Mouse (Mus musculus): ENCODE results near the gene Rgs14. TPM values are rescaled to one million over a fixed set of nuclear protein-coding genes. Genes with fewer than 3 reads are reported as not detected.

The Rgs14 gene
- polyA plus RNA-seq (2012) = 0.03 TPM in 1 of 2 replicates, not detected in the other

GRCm38 (mm10) chr13:55369531-55370114 lies at the start of gene Rgs14:
Rgs14 (plus strand) TSS chr13:55369732.
- Histone ChIP-seq H3K4me3 (replicated peaks) (peak within 1 kb of the TSS; percentile 61), H3K36me3 (ENCODE audit: control insufficient read depth) (no peaks in the 10 kb centered on the region), H3K27me3 (ENCODE audit: control insufficient read depth) (peaks cover 29% of the 10 kb centered on the region), H3K4me1 (ENCODE audit: control insufficient read depth) (peaks cover 51% of the 10 kb centered on the region), H3K9me3 (ENCODE audit: control insufficient read depth, low read length) (no peaks in the 10 kb centered on the region)
- TF ChIP-seq TAL1 (IDR thresholded peaks at IDR 0.05; ENCODE audit: low read length) = no peak
- no peak for TF ChIP-seq GATA1 (IDR thresholded peaks at IDR 0.05; ENCODE audit: low read length)

GRCm38 (mm10) chr13:55319931-55320533 lies 49.5 kb upstream of the Rgs14 start, which contains the start of gene Prelid1:
Prelid1 (plus strand) TSS chr13:55320500.
- no peaks in the 10 kb centered on the region for H3K9me3 ChIP-seq (ENCODE audit: control insufficient read depth, low read length)
- peak within 1 kb of the TSS; percentile 88 for H3K4me3 ChIP-seq (replicated peaks)
- H3K4me1 ChIP-seq (ENCODE audit: control insufficient read depth) = peaks cover 47% of the 10 kb centered on the region
- TF ChIP-seq TAL1 (IDR thresholded peaks at IDR 0.05; ENCODE audit: low read length) (no peak), GATA1 (IDR thresholded peaks at IDR 0.05; ENCODE audit: low read length) (no peak)
- peaks cover 82% of the 10 kb centered on the region for H3K36me3 ChIP-seq (ENCODE audit: control insufficient read depth)
- no peaks in the 10 kb centered on the region for H3K27me3 ChIP-seq (ENCODE audit: control insufficient read depth)

- Histone ChIP-seq H3K27me3 (ENCODE audit: control insufficient read depth) (no peaks in the 10 kb centered on the region), H3K36me3 (ENCODE audit: control insufficient read depth) (peaks cover 84% of the 10 kb centered on the region), H3K9me3 (ENCODE audit: control insufficient read depth, low read length) (no peaks in the 10 kb centered on the region), H3K4me3 (replicated peaks) (peak within 1 kb of the TSS; percentile 88), H3K4me1 (ENCODE audit: control insufficient read depth) (peaks cover 61% of the 10 kb centered on the region)
- TF ChIP-seq GATA1 (IDR thresholded peaks at IDR 0.05; ENCODE audit: low read length) = no peak
- no peak for TF ChIP-seq TAL1 (IDR thresholded peaks at IDR 0.05; ENCODE audit: low read length)
Observed at GRCm38 (mm10) chr13:55321434-55322129, 48.0 kb upstream of the Rgs14 start, which contains the start of gene Rab24. Rab24 (minus strand) TSS chr13:55321946.

GRCm38 (mm10) chr13:55322130-55322825 lies 47.3 kb upstream of the Rgs14 start:
- H3K27me3 ChIP-seq (ENCODE audit: control insufficient read depth) = no peaks in the 10 kb centered on the region
- H3K36me3 ChIP-seq (ENCODE audit: control insufficient read depth) = peaks cover 84% of the 10 kb centered on the region
- no peaks in the 10 kb centered on the region for H3K9me3 ChIP-seq (ENCODE audit: control insufficient read depth, low read length)
- H3K4me3 ChIP-seq (replicated peaks) = peak overlapping the region; percentile 88
- TF ChIP-seq TAL1 (IDR thresholded peaks at IDR 0.05; ENCODE audit: low read length) = no peak
- TF ChIP-seq GATA1 (IDR thresholded peaks at IDR 0.05; ENCODE audit: low read length) = no peak
- H3K4me1 ChIP-seq (ENCODE audit: control insufficient read depth) = peaks cover 67% of the 10 kb centered on the region

GRCm38 (mm10) chr13:55325596-55325995 lies 43.9 kb upstream of the Rgs14 start:
- H3K36me3 ChIP-seq (ENCODE audit: control insufficient read depth) = peaks cover 71% of the 10 kb centered on the region
- H3K9me3 ChIP-seq (ENCODE audit: control insufficient read depth, low read length) = no peaks in the 10 kb centered on the region
- peak overlapping the region; percentile 8 for H3K4me3 ChIP-seq (replicated peaks)
- H3K27me3 ChIP-seq (ENCODE audit: control insufficient read depth) = no peaks in the 10 kb centered on the region
- H3K4me1 ChIP-seq (ENCODE audit: control insufficient read depth) = peaks cover 86% of the 10 kb centered on the region
- no peak for TF ChIP-seq TAL1 (IDR thresholded peaks at IDR 0.05; ENCODE audit: low read length)
- TF ChIP-seq GATA1 (IDR thresholded peaks at IDR 0.05; ENCODE audit: low read length) = no peak

GRCm38 (mm10) chr13:55327169-55327568 lies 42.4 kb upstream of the Rgs14 start:
- Histone ChIP-seq H3K36me3 (ENCODE audit: control insufficient read depth) (peaks cover 68% of the 10 kb centered on the region), H3K9me3 (ENCODE audit: control insufficient read depth, low read length) (no peaks in the 10 kb centered on the region), H3K4me1 (ENCODE audit: control insufficient read depth) (peaks cover 88% of the 10 kb centered on the region), H3K4me3 (replicated peaks) (peak overlapping the region; percentile 90), H3K27me3 (ENCODE audit: control insufficient read depth) (peaks cover 4% of the 10 kb centered on the region)
- TF ChIP-seq TAL1 (IDR thresholded peaks at IDR 0.05; ENCODE audit: low read length) = no peak
- TF ChIP-seq GATA1 (IDR thresholded peaks at IDR 0.05; ENCODE audit: low read length) = no peak

- Histone ChIP-seq H3K36me3 (ENCODE audit: control insufficient read depth) (peaks cover 67% of the 10 kb centered on the region), H3K9me3 (ENCODE audit: control insufficient read depth, low read length) (no peaks in the 10 kb centered on the region), H3K4me3 (replicated peaks) (peak overlapping the region; percentile 90), H3K27me3 (ENCODE audit: control insufficient read depth) (peaks cover 6% of the 10 kb centered on the region), H3K4me1 (ENCODE audit: control insufficient read depth) (peaks cover 84% of the 10 kb centered on the region)
- TF ChIP-seq TAL1 (IDR thresholded peaks at IDR 0.05; ENCODE audit: low read length) = no peak
- TF ChIP-seq GATA1 (IDR thresholded peaks at IDR 0.05; ENCODE audit: low read length) = no peak
Observed at GRCm38 (mm10) chr13:55327633-55328032, 41.9 kb upstream of the Rgs14 start.

- peak overlapping the region; percentile 90 for H3K4me3 ChIP-seq (replicated peaks)
- no peak for TF ChIP-seq TAL1 (IDR thresholded peaks at IDR 0.05; ENCODE audit: low read length)
- H3K9me3 ChIP-seq (ENCODE audit: control insufficient read depth, low read length) = no peaks in the 10 kb centered on the region
- H3K36me3 ChIP-seq (ENCODE audit: control insufficient read depth) = peaks cover 61% of the 10 kb centered on the region
- peaks cover 79% of the 10 kb centered on the region for H3K4me1 ChIP-seq (ENCODE audit: control insufficient read depth)
- H3K27me3 ChIP-seq (ENCODE audit: control insufficient read depth) = peaks cover 10% of the 10 kb centered on the region
Observed at GRCm38 (mm10) chr13:55328171-55328570, 41.4 kb upstream of the Rgs14 start.

- H3K4me1 ChIP-seq (ENCODE audit: control insufficient read depth) = peaks cover 74% of the 10 kb centered on the region
- H3K4me3 ChIP-seq (replicated peaks) = peak overlapping the region; percentile 90
- no peaks in the 10 kb centered on the region for H3K9me3 ChIP-seq (ENCODE audit: control insufficient read depth, low read length)
Observed at GRCm38 (mm10) chr13:55328641-55329040, 40.9 kb upstream of the Rgs14 start.

More at GRCm38 (mm10) chr13:55328641-55329040, 40.9 kb upstream of the Rgs14 start:
- peaks cover 14% of the 10 kb centered on the region for H3K27me3 ChIP-seq (ENCODE audit: control insufficient read depth)
- H3K36me3 ChIP-seq (ENCODE audit: control insufficient read depth) = peaks cover 57% of the 10 kb centered on the region
- TF ChIP-seq TAL1 (IDR thresholded peaks at IDR 0.05; ENCODE audit: low read length) = no peak
- TF ChIP-seq GATA1 (IDR thresholded peaks at IDR 0.05; ENCODE audit: low read length) = no peak
